Mouse (Mus musculus): Measurements from ENCODE around the gene Lpp. TPM values are rescaled to one million over a fixed set of nuclear protein-coding genes. Genes with fewer than 3 reads are reported as not detected.
A peak's percentile ranks its signal among the peaks of the same experiment; 100 is the strongest.

The Lpp gene
- polyA plus RNA-seq, 1 experiment from 2014 or later: 42.6 TPM

DNA sequence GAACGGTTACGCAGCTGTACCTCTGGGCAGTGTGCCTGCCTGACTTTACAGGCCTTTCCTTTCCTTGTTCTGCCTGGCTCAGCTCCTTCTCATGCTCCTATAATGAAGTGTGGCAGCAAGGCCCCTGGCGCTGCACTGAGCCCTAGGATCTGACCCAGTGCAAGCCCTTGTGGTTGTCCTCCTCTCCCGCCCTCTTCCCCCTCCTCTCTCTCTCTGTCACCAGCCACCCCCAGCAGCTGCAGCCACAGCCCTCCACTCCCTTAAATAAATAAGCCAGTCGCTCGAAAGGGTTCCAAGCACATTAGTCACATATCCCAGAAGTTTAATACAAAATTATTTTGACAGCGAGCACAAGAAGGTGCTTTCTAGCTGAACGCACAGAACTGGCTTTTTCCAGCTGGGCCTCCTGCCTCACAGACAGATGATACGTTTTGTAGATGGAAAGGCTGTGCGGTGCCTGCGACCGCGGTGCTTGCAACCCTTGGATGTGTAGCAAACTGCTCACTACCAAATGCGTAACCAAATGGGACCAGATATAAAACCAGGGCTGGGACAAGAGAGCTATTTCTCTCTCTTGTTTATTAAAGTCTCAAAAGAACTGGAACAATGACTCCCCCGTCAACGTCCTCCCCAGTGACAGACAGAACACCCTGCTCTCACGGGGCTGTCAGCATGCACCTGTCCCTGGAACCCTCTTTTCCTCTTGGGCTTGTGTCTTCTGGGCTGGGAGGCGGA, 97.6 kb downstream of the Lpp start:
- no peak; the same call in 1 of the 2 replicates for ATAC-seq (replicated peaks; ENCODE audit: insufficient number of reproducible peaks, insufficient read depth, low FRiP score, low read depth)
- no peak overlapping the region for H3K4me2 ChIP-seq
- no peaks in the 10 kb centered on the region for H3K36me3 ChIP-seq
- peak overlapping the region; percentile 82 for H3K27ac ChIP-seq
- H3K4me1 ChIP-seq (replicated peaks): peaks cover 78% of the 10 kb centered on the region
- 48% methylated on average over 18 of the region's 18 CpGs for WGBS
- H3K9ac ChIP-seq: peak overlapping the region; percentile 2; the same call in 1 of the 2 replicates
- no peak overlapping the region for H3K4me3 ChIP-seq
- no peaks in the 10 kb centered on the region for H3K27me3 ChIP-seq
- H3K9me3 ChIP-seq (replicated peaks): no peaks in the 10 kb centered on the region

DNA sequence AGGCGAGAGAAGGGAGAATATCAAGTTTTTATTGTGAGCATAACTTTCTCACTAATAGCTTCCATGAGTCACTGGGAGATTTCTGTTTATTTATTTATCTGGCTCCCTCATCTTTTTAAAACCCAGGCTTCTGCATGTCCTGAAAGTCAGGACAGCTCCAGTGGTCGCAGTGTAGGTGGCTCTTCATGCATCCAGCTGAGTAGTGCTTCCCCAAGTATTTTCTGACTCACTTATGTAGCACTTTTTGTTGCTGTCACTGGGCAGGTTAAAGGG, 98.1 kb downstream of the Lpp start:
- 71% methylated on average over 2 of the region's 2 CpGs for WGBS
- H3K9ac ChIP-seq: 0 out of 2 replicates have a peak overlapping the region, but pooled peaks have one; percentile 2
- H3K36me3 ChIP-seq: no peaks in the 10 kb centered on the region
- no peak for ATAC-seq (replicated peaks; ENCODE audit: insufficient number of reproducible peaks, insufficient read depth, low FRiP score, low read depth)
- H3K27me3 ChIP-seq: no peaks in the 10 kb centered on the region
- H3K4me2 ChIP-seq: no peak overlapping the region
- H3K9me3 ChIP-seq (replicated peaks): no peaks in the 10 kb centered on the region
- H3K27ac ChIP-seq: peak overlapping the region; percentile 82
- no peak overlapping the region for H3K4me3 ChIP-seq
- H3K4me1 ChIP-seq (replicated peaks): peaks cover 79% of the 10 kb centered on the region

DNA sequence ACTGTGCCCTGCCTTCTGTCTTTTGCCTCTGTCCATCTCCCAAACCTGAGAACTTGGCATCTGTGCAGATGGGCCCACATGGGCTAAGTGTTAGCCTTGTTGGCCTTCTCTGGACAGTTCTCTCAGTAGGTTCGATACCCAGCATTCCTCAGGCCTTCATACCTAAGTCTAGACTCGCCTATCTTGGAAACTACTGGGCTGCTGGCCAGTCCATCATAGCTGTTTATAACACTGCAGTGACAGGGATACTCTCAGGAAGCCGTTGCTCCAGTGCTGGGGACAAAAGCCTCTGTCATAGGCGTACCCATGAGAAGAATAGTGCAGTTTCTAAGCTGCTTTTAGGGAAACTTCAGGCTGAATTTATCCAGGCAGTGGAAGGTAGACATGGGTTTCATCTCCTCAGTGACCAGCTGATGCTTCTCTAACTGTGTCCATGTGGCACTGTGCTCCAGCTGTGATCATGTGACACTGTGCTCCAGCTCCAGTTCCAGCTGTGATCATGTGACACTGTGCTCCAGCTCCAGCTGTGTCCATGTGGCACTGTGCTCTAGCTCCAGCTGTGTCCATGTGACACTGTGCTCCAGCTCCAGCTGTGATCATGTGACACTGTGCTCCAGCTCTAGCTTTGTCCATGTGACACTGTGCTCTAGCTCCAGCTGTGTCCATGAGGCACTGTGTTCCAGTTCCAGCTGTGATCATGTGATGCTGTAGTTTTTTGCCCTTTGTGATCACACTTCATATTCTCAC, 99.1 kb downstream of the Lpp start:
- Histone ChIP-seq H3K27ac (peak overlapping the region; percentile 82), H3K4me2 (no peak overlapping the region), H3K9ac (no peak overlapping the region), H3K36me3 (no peaks in the 10 kb centered on the region), H3K9me3 (replicated peaks) (no peaks in the 10 kb centered on the region), H3K27me3 (no peaks in the 10 kb centered on the region), H3K4me3 (no peak overlapping the region), H3K4me1 (replicated peaks) (peaks cover 84% of the 10 kb centered on the region)
- peak; percentile 11; the same call in 1 of the 2 replicates for ATAC-seq (replicated peaks; ENCODE audit: insufficient number of reproducible peaks, insufficient read depth, low FRiP score, low read depth)
- WGBS: 24% methylated on average over 4 of the region's 4 CpGs

DNA sequence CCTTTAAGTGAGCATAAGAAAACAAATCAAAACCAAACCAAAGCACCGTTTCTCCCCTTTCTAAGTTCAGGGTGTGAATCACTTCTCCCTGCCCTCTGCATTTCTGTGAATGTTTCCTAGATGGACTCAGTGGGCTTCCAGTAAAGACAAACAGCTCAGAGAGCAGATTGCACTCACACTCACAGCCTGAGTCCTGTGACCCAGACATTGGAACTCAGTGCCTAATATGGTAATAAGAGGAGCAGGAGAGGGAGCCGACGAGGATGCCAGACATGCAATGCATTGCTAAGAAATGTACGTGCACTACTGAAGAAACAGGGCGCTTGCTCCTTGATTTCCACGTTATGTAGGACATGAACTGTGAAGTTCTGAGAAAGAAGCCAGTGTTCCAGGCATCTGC, 101.2 kb downstream of the Lpp start:
- Histone ChIP-seq H3K4me3 (no peak overlapping the region), H3K9ac (no peak overlapping the region), H3K36me3 (no peaks in the 10 kb centered on the region), H3K27me3 (no peaks in the 10 kb centered on the region), H3K4me2 (no peak overlapping the region), H3K9me3 (replicated peaks) (no peaks in the 10 kb centered on the region), H3K27ac (peak overlapping the region; percentile 81), H3K4me1 (replicated peaks) (peaks cover 72% of the 10 kb centered on the region)
- peak; percentile 40; the same call in 1 of the 2 replicates for ATAC-seq (replicated peaks; ENCODE audit: insufficient number of reproducible peaks, insufficient read depth, low FRiP score, low read depth)
- WGBS: 18% methylated on average over 6 of the region's 6 CpGs

DNA sequence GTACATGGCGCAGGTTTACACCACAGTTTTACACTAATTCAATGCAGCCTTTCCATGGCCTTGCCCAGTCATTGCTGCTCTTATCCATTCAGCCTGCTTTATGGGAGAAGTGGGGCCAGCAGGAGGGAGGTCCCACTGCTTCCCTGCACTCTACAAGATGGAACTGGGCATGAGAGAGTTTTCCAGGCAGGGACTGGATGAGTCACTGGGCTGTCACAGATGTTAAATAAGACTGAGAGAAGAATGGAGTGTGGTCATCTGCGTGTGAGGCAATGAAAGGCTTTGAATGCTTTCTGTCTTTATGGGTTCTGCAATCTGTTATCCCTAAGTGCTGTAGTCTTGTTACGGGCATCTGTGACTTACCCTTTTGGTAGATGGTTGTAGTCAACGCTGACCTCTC, 102.2 kb downstream of the Lpp start:
- WGBS: 51% methylated on average over 4 of the region's 4 CpGs
- no peaks in the 10 kb centered on the region for H3K9me3 ChIP-seq (replicated peaks)
- ATAC-seq (replicated peaks; ENCODE audit: insufficient number of reproducible peaks, insufficient read depth, low FRiP score, low read depth): no peak; the same call in 1 of the 2 replicates
- H3K27ac ChIP-seq: peak overlapping the region; percentile 81
- no peaks in the 10 kb centered on the region for H3K27me3 ChIP-seq
- H3K4me2 ChIP-seq: no peak overlapping the region
- H3K4me1 ChIP-seq (replicated peaks): peaks cover 65% of the 10 kb centered on the region
- no peaks in the 10 kb centered on the region for H3K36me3 ChIP-seq
- no peak overlapping the region for H3K9ac ChIP-seq
- H3K4me3 ChIP-seq: no peak overlapping the region

DNA sequence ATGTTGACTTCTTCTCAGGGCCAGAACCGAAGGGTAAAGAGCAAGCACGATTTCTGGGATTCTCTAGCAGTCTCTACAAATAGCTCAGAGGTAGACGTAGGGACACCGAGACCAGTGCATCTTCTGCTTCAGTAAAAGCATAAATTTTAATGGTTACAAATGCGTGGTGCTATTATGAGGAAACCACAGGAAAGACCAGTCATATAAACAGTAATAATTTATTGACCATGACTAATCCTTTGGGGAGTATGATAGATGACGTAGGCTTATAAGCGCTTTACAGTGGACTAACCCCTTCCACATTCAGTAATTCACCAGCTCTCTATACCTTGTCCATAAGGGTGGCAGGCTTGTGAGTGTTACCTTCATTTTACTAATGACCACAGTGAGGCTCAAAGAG, 103.3 kb downstream of the Lpp start:
- Histone ChIP-seq H3K4me2 (no peak overlapping the region), H3K27me3 (no peaks in the 10 kb centered on the region), H3K27ac (no peak overlapping the region), H3K9me3 (replicated peaks) (no peaks in the 10 kb centered on the region), H3K36me3 (no peaks in the 10 kb centered on the region), H3K4me3 (no peak overlapping the region), H3K9ac (no peak overlapping the region), H3K4me1 (replicated peaks) (peaks cover 65% of the 10 kb centered on the region)
- no peak for ATAC-seq (replicated peaks; ENCODE audit: insufficient number of reproducible peaks, insufficient read depth, low FRiP score, low read depth)
- 88% methylated on average over 7 of the region's 7 CpGs for WGBS

DNA sequence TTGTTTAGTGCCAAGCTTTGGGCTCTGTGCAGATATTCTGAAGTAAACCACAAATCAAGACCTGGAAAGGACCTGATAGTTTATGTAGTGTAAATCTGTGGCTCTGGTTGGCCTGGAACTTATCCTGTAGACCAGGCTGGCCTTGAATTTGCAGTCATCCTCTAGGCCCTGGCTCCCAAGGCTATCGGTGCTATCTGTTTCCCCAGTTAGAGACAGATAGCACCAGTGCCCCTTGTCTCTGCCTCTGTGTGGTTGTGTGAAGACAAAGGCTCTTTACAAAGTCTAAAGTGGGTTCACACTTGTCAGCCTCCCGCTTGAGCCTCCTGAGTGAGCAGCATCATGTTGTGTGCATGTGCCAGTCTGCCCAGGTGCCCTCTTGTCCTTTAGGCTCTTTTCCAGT, 104.1 kb downstream of the Lpp start:
- 45% methylated on average over 2 of the region's 2 CpGs for WGBS
- peaks cover 62% of the 10 kb centered on the region for H3K4me1 ChIP-seq (replicated peaks)
- H3K9ac ChIP-seq: no peak overlapping the region
- H3K27me3 ChIP-seq: no peaks in the 10 kb centered on the region
- H3K9me3 ChIP-seq (replicated peaks): no peaks in the 10 kb centered on the region
- H3K4me2 ChIP-seq: no peak overlapping the region
- no peaks in the 10 kb centered on the region for H3K36me3 ChIP-seq
- no peak for ATAC-seq (replicated peaks; ENCODE audit: insufficient number of reproducible peaks, insufficient read depth, low FRiP score, low read depth)
- H3K27ac ChIP-seq: peak overlapping the region; percentile 33
- no peak overlapping the region for H3K4me3 ChIP-seq

DNA sequence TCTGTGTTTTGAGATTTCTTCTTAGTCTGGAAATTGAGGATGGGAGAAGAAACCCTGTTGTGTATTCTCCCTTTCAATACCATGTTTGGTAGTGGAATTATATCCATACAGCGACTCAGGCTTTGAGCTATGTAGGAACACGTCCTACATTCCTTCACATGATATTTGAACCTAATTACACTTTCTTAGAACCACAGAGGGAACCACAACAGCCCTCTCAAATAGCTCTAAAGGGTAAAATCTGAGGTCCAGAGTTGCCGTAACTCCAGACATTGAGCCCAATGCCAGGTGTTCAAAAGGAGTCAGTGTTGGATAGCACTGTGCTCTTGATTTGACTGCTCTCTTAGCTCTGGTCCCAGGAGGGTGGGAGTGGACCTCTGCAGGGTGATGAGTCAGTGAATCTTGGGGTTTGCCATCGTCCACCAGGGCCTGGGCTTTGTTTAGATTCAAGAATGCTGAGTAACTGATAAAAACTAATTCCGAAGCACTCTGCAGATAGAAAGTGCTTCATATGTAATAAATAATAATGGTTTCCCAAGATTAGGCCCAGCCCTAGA, 104.9 kb downstream of the Lpp start:
- Histone ChIP-seq H3K27ac (0 out of 2 replicates have a peak overlapping the region, but pooled peaks have one; percentile 9), H3K9me3 (replicated peaks) (no peaks in the 10 kb centered on the region), H3K36me3 (no peaks in the 10 kb centered on the region), H3K4me1 (replicated peaks) (peaks cover 56% of the 10 kb centered on the region), H3K27me3 (no peaks in the 10 kb centered on the region), H3K4me3 (no peak overlapping the region), H3K9ac (no peak overlapping the region), H3K4me2 (no peak overlapping the region)
- WGBS: 65% methylated on average over 5 of the region's 5 CpGs
- ATAC-seq (replicated peaks; ENCODE audit: insufficient number of reproducible peaks, insufficient read depth, low FRiP score, low read depth): no peak

DNA sequence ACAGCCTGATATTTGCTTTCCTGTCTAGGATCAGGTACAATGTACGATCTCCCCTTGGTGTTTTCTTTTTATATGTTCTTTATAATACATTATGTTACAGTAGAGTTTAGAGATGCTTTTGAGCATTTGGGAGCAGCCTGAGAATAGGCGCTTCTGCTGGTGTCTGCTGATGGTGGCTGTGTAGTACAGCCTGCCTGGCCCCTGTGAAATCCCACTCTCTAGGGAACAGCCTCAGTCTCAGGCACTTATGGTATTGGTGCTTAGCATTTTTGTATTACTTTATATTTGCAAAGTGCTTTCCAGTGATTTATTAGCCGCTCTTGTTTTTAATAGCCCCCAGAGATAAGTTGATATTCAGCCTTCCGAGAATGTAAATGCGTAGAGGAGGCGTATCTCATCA, 107.9 kb downstream of the Lpp start:
- Histone ChIP-seq H3K4me2 (peak overlapping the region; percentile 23; the same call in 1 of the 2 replicates), H3K9ac (no peak overlapping the region), H3K36me3 (no peaks in the 10 kb centered on the region), H3K4me3 (no peak overlapping the region), H3K9me3 (replicated peaks) (no peaks in the 10 kb centered on the region), H3K4me1 (replicated peaks) (peaks cover 34% of the 10 kb centered on the region), H3K27ac (peak overlapping the region; percentile 72), H3K27me3 (no peaks in the 10 kb centered on the region)
- no peak for ATAC-seq (replicated peaks; ENCODE audit: insufficient number of reproducible peaks, insufficient read depth, low FRiP score, low read depth)
- 42% methylated on average over 6 of the region's 6 CpGs for WGBS

DNA sequence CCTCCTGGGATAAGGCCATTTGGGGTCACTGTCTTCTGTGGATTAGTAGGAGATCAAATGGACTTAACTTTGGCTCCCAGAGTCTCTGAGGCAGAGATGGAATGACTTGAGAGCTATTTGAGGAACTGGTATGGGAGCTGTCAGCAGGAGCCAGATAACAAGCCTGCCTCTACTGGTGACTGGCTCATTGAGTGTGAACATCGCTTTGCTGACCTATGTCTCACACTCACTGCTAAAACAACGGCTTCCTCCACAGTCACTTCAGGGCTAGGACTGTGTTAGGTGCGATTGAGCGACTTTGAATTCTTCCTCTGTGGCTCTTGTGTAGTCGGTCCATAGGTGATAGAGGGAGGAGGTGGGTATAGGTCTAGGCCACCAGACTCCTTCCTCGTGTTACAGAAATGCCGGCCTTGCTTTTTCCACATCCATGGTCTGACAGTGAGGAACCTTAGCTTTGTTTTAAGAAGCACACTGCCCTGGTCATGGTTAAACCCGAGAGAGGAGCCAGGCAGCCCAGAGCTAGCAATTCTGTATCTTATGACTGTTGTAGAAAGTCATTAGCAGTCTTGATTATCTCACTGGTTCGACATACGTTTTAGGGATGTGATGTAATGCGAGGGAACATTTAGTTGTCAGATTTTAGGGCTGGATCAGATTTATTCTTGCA, 108.5 kb downstream of the Lpp start:
- no peak overlapping the region for H3K4me3 ChIP-seq
- H3K27me3 ChIP-seq: no peaks in the 10 kb centered on the region
- peak overlapping the region; percentile 23; the same call in 1 of the 2 replicates for H3K4me2 ChIP-seq
- WGBS: 32% methylated on average over 11 of the region's 11 CpGs
- no peaks in the 10 kb centered on the region for H3K9me3 ChIP-seq (replicated peaks)
- H3K9ac ChIP-seq: no peak overlapping the region
- ATAC-seq (replicated peaks; ENCODE audit: insufficient number of reproducible peaks, insufficient read depth, low FRiP score, low read depth): peak; percentile 68; the same call in 1 of the 2 replicates
- H3K27ac ChIP-seq: peak overlapping the region; percentile 72
- H3K4me1 ChIP-seq (replicated peaks): peaks cover 37% of the 10 kb centered on the region
- no peaks in the 10 kb centered on the region for H3K36me3 ChIP-seq

DNA sequence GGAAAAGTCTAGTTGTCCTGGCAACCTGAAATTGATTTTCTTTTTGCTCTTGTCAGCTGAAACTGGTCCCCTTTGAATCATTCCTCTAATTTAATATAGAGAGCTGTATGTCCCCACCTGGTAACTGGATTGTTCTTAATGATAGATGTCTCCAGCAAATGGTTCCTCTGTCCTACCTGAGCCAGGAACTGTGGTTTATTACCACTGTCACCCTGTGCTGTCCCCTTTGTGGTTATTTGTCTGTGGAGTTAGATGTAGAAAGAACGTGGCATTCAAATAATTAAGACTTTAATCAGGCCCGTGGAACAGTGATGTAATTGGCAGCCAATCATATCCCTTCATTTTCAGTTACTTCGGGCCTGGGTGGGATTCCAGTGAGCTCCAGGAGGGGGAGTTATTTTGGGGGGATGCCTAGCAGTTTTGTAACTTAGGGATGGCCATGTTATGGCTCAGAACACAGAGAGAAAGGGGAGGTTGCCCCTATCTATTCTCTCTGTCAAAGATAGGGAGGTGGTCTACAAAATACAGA, 109.1 kb downstream of the Lpp start:
- Histone ChIP-seq H3K4me2 (no peak overlapping the region), H3K4me1 (replicated peaks) (peaks cover 33% of the 10 kb centered on the region), H3K9ac (no peak overlapping the region), H3K4me3 (no peak overlapping the region), H3K27ac (no peak overlapping the region), H3K27me3 (no peaks in the 10 kb centered on the region), H3K36me3 (no peaks in the 10 kb centered on the region), H3K9me3 (replicated peaks) (no peaks in the 10 kb centered on the region)
- no peak for ATAC-seq (replicated peaks; ENCODE audit: insufficient number of reproducible peaks, insufficient read depth, low FRiP score, low read depth)
- 74% methylated on average over 3 of the region's 3 CpGs for WGBS

Data from heart, embryonic 15.5 days (tissue).